Mouse (Mus musculus): Measurements from ENCODE around the gene Pla2g4f. TPM values are rescaled to one million over a fixed set of nuclear protein-coding genes. Genes with fewer than 3 reads are reported as not detected.

Pla2g4f gene
- total and polyA plus RNA-seq, 3 experiments: 0.08 TPM; not detected in 2

DNA sequence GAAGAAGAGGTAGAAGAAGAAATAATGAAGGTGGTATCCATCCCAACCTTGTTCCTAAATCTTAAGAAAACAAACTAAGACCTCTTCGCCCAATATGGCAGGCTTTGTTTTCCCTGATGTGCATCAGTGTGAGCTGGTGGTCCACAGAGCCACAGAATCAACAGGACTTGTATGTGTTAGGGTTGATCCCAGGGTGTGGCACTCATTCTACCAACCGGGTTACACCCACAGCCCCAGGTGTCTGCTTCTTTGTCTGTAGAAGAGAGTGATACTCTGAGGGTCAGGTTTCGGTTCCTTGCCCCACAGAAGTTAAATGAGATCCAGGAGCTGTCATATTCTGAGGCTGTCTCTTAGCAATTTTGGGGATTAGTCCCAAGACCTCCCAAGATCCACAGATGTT, 52.6 kb downstream of the Pla2g4f start:
- DNase-seq: no peak
- Histone ChIP-seq H3K27ac (no peak overlapping the region), H3K4me1 (ENCODE audit: control insufficient read depth, insufficient read depth, low read length) (no peaks in the 10 kb centered on the region), H3K4me3 (no peak overlapping the region), H3K36me3 (ENCODE audit: control insufficient read depth, insufficient read depth, low read length) (no peaks in the 10 kb centered on the region), H3K79me2 (replicated peaks; ENCODE audit: control insufficient read depth, insufficient read depth, low read length) (no peaks in the 10 kb centered on the region), H3K27me3 (ENCODE audit: control insufficient read depth, insufficient read depth, low read length) (no peaks in the 10 kb centered on the region), H3K9ac (ENCODE audit: low read depth, low read length) (no peak overlapping the region)
- intact Hi-C loops (cut with DNase I): no loop called here
- TF ChIP-seq POLR2A (IDR thresholded peaks at IDR 0.05; ENCODE audit: insufficient read depth, low read depth, low read length) (no peak), CTCF (IDR thresholded peaks at IDR 0.05) (no peak), EP300 (IDR thresholded peaks at IDR 0.05; ENCODE audit: insufficient read depth, low read depth, low read length) (no peak)
- 73% methylated on average over 3 of the region's 3 CpGs for WGBS

DNA sequence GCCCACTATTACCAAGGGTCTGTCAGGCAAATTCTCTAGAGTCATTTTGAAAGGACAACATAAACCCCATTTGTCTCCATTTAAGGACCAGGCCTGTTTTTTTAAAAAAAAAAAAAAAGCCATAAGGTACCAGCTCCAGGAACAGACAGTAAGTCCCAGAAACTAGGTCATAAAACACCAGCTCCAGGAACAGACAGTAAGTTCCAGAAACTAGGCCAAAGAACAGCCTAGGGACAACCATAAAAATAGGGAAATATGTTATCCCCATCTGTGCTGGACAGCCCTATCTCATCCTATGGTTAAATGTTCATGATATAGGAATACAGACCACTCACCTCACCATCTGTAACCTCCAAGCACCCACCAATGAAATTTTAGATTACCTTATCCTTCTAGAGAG, 57.7 kb downstream of the Pla2g4f start:
- Histone ChIP-seq H3K27me3 (ENCODE audit: control insufficient read depth, insufficient read depth, low read length) (no peaks in the 10 kb centered on the region), H3K9ac (ENCODE audit: low read depth, low read length) (no peak overlapping the region), H3K4me3 (no peak overlapping the region), H3K36me3 (ENCODE audit: control insufficient read depth, insufficient read depth, low read length) (no peaks in the 10 kb centered on the region), H3K27ac (no peak overlapping the region), H3K79me2 (replicated peaks; ENCODE audit: control insufficient read depth, insufficient read depth, low read length) (no peaks in the 10 kb centered on the region), H3K4me1 (ENCODE audit: control insufficient read depth, insufficient read depth, low read length) (no peaks in the 10 kb centered on the region)
- intact Hi-C loops (cut with DNase I): no loop called here
- TF ChIP-seq CTCF (IDR thresholded peaks at IDR 0.05): no peak
- DNase-seq: no peak

DNA sequence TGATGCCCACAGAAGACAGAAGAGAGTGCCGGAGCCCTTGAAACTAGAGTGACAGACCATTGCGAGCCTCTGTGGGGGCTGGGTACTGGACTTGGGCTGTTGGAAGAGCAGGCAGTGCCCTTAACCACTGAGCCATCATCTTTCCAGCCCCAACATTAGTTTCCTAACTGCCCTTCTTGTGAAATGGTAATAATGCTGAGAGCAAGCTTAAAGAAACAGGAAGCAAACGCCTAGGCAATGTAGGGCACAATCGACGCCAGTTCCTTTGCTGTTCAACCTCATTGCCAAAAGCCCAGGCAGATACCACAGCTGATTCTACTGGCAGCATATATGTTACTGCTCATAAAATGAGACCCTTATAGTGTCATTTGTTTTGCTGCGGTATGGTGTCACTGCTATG, 61.3 kb downstream of the Pla2g4f start:
- intact Hi-C loops (cut with DNase I): no loop called here
- Histone ChIP-seq H3K4me3 (no peak overlapping the region), H3K9ac (ENCODE audit: low read depth, low read length) (no peak overlapping the region), H3K27ac (no peak overlapping the region), H3K36me3 (ENCODE audit: control insufficient read depth, insufficient read depth, low read length) (no peaks in the 10 kb centered on the region), H3K4me1 (ENCODE audit: control insufficient read depth, insufficient read depth, low read length) (no peaks in the 10 kb centered on the region), H3K79me2 (replicated peaks; ENCODE audit: control insufficient read depth, insufficient read depth, low read length) (no peaks in the 10 kb centered on the region), H3K27me3 (ENCODE audit: control insufficient read depth, insufficient read depth, low read length) (no peaks in the 10 kb centered on the region)
- TF ChIP-seq EP300 (IDR thresholded peaks at IDR 0.05; ENCODE audit: insufficient read depth, low read depth, low read length) (no peak), CTCF (IDR thresholded peaks at IDR 0.05) (no peak), POLR2A (IDR thresholded peaks at IDR 0.05; ENCODE audit: insufficient read depth, low read depth, low read length) (no peak)
- WGBS: 75% methylated on average over 6 of the region's 6 CpGs
- no peak for DNase-seq

Other genes starting within 250 kb of the Pla2g4f start
- gene Ehd4, start 159.6 kb downstream of the Pla2g4f start, total RNA-seq (2021): 100 to 1,000 TPM; 330 to 373 TPM
- 213 and 279 TPM in 2 replicates for gene Ehd4, start 159.6 kb downstream of the Pla2g4f start, polyA plus RNA-seq (2012; rRNA removed)
- 1 to 10 TPM; 3.5 to 4.0 TPM for gene Pla2g4e, start 68.8 kb downstream of the Pla2g4f start, total RNA-seq (2021)
- 5.9 and 8.4 TPM in 2 replicates for gene Pla2g4e, start 68.8 kb downstream of the Pla2g4f start, polyA plus RNA-seq (2012; rRNA removed)
- not detected for gene Pla2g4d, start 25.0 kb downstream of the Pla2g4f start, total RNA-seq (2021)
- not detected in 2 replicates for gene Pla2g4d, start 25.0 kb downstream of the Pla2g4f start, polyA plus RNA-seq (2012; rRNA removed)
- 10 to 100 TPM; 25.9 to 27.2 TPM for gene Vps39, start 39.0 kb upstream of the Pla2g4f start, total RNA-seq (2021)
- 14.9 and 44.8 TPM in 2 replicates for gene Vps39, start 39.0 kb upstream of the Pla2g4f start, polyA plus RNA-seq (2012; rRNA removed)
- gene Ganc, start 89.7 kb upstream of the Pla2g4f start, total RNA-seq (2021): 10 to 100 TPM; 22.0 to 24.5 TPM
- 14.3 and 20.3 TPM in 2 replicates for gene Ganc, start 89.7 kb upstream of the Pla2g4f start, polyA plus RNA-seq (2012; rRNA removed)
- gene Tmem87a, start 89.9 kb upstream of the Pla2g4f start, total RNA-seq (2021): 10 to 100 TPM; 15.4 to 17.6 TPM
- gene Tmem87a, start 89.9 kb upstream of the Pla2g4f start, polyA plus RNA-seq (2012; rRNA removed): 7.6 and 12.2 TPM in 2 replicates
- 1 to 10 TPM; 1.5 to 1.9 TPM for gene Capn3, start 141.9 kb upstream of the Pla2g4f start, total RNA-seq (2021)
- gene Capn3, start 141.9 kb upstream of the Pla2g4f start, polyA plus RNA-seq (2012; rRNA removed): 2.6 and 3.0 TPM in 2 replicates
- 100 to 1,000 TPM; 443 to 527 TPM for gene Zfp106, start 249.7 kb upstream of the Pla2g4f start, total RNA-seq (2021)
- 174 and 320 TPM in 2 replicates for gene Zfp106, start 249.7 kb upstream of the Pla2g4f start, polyA plus RNA-seq (2012; rRNA removed)